Mouse (Mus musculus) yolk sac, embryonic 10.5 days (tissue): ENCODE data around the gene Elfn2.

Experiments used
- DNase-seq: peaks from one replicate; pipeline ENCODE4 v3.0.0-alpha.2; 2017; ENCODE audit warnings: low spot score

Elfn2 gene

DNA sequence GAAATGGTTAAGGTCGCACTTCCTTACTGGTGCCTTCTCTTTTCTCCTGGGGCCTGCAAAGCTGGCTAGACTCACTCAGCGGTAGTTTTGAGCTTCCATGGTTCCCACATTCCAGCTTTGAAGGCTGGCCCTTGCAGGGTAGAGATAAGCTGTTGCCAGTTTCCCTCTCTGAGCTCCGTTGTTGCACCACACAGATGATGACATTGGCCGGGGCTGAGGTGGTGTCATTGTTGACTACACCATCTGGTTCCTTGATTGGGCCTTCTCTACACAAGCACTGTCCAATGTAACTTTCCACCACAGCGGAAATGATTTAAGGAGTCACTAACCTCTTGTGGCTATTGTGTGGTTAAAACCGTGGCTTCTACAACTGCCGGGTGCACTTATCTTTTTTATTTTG lies 2.0 kb upstream of the Elfn2 start:
- DNase-seq: no peak

DNA sequence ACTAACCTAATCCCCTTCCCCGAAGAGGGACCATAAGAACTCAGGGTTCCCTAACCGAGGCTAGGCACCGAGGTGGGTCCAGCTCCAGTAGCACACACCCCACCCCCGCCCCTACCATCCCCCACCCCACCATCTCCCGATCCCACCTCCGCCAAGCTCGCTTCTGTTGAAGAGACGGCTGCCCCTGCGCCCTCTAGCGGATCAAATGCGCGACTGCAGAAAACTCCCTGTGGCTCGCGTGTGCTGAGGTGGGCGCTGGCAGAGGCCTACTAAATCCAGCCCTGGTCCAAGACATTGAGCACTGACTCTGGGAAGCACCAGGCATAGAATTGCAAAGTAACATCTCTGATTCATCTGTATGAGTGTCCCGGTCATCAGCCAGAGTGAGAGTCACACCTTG lies 1.5 kb upstream of the Elfn2 start:
- peak; percentile 28 for DNase-seq

DNA sequence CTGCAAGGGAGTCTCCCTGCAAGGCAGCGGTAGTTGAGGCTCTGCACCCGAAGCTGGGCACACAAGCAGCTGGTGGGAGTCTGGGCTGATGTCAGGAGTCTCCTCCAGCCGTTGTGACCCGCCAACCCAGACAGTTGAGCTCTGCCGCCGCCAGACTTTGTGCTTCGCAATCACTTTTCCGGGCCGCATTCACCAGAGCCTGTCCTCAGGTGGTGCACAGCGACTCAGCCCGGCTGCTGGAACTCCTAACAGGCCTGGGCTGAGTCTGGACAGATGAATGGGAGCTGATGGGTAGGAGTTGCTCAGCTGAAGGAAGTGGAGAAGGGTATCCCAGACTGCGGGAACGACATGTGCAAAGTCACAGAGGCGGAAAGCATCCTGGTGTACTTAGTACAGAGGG lies 845 bp upstream of the Elfn2 start:
- DNase-seq: no peak

DNA sequence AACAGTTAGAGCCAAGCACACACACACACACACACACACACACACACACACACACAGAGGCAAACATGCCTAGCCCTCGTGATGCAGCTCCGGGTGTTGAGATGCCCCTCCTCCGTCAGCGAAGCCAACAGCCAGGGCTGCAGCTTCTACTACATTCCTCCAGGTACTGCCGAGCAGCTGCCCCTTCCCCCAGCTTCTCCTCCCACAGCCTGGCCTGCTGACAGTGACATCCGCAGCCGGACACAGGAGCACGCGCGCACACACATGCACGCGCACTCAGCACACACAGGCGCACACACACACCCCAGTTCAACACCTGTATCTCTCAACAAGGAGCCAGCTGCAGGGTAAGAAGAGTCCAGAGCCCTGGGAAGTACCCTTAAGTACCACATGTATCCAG lies 1.6 kb downstream of the Elfn2 start:
- DNase-seq: no peak

DNA sequence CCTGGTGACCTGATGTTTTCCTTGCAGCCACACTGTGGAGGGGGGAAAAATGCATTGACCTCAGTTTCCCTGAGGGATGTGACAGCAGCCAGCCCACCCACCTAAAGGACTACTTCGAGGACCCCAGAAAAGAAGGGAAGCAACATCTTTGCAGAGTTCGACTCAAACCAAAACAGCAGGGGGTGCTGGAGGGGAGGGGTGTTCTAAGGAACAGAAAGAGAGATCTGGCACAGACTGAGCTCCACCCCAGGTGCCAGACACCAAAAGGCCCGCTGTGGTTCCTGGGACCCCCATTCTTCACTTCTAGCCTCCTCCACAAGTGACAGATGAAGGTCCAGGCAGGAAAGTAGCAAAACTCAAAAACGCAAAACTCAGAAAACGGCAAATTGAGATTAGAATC lies 2.7 kb downstream of the Elfn2 start:
- no peak for DNase-seq

DNA sequence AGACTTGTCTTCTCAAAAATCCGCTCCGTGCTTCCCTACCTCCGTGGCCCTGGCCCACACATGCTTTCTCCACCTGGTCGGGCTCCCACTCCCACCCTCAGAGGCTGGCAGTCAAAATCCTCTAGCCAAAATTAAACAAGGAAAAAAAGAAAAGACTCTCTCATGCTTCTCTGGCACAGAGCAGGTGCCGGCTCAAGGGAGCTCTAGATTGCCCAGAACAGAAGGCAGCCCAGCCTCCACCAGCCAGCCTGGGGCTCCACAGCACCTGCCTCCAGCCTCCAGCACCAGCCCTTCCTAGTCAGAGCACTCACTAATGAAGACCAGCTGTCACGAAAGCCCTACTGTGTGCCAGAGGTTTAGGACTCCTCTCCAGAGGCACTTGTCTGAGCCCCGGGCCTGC lies 4.8 kb downstream of the Elfn2 start:
- DNase-seq: no peak

DNA sequence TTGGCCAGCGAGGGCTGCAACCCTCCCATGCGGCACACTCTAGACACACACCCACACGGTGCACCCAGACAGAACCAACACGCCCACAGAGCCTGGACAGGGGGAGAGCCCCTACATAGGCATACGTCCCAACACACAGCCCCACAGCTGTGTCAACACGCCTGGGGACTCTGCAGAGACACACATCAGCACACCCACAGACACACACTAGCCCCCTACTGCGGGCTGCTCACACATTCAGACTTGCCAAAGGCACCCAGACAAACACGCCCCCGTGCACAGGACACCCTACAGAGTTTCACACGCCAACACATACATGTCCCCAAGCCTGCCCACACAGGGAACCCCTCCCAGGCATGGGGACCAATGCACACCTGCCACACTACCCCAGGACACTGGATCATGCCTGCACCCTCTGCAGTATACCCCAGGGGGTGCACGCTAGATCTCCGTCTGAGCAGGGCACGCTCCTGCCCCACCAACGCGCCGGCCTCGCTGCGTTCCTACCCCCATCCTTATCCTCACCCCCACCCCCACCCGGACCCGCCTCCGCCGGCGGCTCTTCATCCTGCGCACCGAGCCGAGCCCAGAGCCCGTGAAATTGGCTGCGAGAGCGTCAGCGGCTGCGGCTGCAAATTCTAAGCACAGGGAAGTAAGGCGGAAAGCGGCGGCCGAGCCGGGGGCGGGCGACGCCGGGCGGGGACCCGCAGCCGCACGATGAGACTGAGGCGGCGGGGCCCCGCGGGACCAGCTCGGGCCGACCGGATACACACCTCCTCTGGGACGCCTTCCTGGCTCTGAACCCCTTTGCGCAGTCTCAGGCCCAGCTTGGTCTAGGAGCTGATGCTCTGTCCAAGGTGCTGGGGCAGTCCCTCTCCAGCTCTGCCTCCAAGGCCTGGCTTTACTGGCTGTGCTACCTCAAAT lies 6.0 kb downstream of the Elfn2 start:
- peak; percentile 23 for DNase-seq

DNA sequence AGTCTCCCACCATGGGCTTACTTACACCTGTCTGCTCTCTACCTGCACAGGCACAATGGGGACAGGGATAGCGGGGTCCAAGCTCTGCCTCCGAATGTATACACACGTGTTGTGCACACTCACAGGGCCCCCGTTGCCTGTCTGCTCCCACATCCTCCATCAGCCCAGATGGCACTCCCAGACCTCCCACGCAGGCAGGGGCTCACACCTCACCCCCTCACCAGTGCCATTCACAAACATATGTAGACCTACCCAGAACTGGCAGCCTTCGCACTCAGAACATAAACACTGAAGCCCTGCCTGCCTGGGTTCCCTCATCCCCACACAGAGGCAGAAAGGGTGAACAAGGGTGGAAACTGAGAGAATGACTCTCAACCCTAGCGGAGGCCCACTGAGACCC lies 6.6 kb downstream of the Elfn2 start:
- no peak for DNase-seq

DNA sequence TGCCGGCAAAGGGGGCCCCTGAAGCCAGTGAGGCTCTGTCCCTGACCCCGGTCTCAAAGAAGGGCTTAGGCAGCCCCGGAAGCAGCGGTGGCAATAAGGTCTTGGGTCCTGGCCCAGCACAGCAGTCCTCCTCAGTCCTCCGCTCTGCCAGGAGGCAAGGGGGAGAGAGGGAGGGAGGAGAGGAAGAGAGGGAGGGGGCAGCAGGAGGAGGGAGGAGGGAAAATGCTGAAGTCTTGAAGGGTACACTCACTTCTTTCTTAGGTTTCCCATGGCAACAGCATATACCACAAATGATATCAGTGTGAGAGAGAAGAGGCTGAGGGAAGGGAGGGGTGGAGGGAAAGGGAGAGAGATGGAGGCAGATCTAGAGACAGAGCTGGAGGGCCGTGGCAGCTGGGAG lies 7.9 kb downstream of the Elfn2 start:
- DNase-seq: no peak

DNA sequence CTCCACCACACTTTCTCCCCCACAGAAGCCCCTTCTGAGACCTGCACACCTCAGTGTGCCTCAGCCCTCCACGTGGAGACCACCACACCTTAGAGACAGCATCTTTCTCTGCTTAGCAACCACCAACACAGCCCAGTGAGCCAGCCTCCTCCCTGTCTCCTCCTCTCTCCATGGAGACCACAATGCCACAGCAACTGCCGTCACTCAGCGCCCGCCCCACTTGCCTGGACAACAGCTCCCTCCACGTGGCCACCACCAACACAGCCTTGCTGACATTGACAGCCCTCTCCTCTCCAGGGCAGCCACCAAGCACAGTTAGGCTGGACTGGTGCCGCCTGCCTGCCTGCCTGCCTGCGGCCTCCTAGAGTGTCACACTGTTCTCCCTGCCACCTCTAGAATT lies 8.8 kb downstream of the Elfn2 start:
- no peak for DNase-seq

DNA sequence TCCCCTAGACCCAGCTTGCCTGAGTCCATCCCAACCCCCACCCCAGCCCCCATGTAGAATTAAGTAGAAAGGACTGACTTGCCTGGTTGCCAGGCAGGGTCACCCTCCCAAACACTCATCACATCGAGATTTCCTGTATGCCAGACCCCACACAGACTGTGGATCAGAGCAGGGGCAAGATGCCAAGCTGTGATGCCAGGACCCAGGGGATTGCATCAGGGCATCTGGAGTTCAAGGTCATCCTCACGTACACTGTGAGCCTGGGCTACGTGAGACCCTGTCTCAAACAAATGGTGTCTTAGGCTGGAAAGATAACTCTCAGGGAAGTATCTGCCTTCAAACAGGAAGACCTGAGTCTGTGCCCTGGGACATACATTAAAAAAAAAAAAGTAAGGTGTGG lies 11.9 kb downstream of the Elfn2 start:
- DNase-seq: no peak

DNA sequence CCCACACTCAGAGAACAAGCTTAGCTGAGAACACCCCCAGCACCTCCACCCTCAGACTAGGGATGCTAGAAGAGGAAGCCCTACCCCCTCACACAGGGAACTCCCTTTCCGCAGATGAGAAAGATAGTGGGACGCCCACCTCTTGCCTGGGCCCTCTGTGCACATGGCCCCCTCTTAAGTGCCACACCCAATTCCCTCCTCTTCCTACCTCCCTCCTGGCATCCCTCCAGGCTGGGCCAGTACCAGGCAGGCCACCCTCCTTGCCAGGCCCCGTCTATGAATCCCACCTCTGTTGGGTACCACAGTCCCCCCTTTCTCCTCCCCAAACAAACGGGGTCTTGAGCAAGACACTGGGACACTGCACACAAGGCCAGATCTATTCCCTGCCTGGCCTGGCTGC lies 13.7 kb downstream of the Elfn2 start:
- no peak for DNase-seq

DNA sequence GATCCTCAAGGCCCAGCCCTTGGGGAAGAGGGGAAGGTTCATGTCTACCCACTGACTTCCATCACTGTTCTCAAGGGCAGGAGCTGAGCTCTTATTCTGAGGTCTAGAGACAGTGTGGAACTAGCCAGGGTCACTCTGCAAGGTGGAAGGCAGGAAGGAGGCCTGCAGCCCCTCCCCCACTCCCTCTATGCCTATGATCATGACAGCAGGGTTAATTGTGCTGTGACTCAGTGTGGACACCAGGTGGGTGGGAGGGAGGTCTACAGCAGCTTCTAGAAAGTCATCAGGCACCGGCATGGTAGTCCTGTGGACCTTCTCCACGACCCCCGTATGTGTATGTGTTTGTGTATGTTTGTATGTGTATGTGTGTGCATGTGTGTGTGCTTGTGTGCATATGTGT lies 14.6 kb downstream of the Elfn2 start:
- DNase-seq: no peak

DNA sequence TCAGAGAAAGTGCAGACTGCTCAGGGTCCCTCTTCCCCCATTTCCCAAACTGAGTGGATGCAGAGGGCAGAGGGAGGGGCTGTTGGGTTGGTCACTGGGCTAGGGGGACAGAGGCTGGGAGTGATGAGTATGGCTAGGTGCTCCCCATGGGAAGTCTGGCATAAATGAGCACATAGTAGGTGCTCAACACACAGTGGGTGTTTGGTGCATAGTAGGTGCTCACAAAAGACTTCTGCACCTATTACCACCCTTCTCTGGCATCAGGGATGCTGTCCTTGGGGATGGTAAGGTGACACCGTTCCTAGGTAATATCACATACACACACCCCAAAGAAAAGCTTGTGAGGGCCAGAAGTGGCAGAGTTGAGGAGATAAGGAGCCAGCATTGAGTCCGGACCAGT lies 18.2 kb downstream of the Elfn2 start:
- no peak for DNase-seq

DNA sequence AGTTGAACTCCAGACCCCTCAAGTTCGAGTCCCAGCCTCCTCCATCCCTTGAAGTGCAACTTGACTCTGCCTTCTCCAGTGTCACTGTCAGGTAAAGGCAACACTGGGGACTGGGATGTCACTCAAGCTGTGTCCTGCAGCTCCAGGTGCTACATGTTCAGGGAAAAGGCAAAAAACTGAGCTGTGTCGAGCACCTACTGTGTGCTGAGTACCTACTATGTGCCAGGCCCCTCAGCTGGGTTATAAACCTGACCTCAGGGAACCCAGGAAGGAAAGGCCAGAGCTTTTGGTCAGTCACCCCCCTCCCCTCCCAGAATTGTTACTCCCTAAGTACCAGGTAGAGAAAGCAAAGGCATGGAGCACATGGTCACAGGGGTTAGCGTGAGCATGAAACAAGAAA lies 19.1 kb downstream of the Elfn2 start:
- no peak for DNase-seq

DNA sequence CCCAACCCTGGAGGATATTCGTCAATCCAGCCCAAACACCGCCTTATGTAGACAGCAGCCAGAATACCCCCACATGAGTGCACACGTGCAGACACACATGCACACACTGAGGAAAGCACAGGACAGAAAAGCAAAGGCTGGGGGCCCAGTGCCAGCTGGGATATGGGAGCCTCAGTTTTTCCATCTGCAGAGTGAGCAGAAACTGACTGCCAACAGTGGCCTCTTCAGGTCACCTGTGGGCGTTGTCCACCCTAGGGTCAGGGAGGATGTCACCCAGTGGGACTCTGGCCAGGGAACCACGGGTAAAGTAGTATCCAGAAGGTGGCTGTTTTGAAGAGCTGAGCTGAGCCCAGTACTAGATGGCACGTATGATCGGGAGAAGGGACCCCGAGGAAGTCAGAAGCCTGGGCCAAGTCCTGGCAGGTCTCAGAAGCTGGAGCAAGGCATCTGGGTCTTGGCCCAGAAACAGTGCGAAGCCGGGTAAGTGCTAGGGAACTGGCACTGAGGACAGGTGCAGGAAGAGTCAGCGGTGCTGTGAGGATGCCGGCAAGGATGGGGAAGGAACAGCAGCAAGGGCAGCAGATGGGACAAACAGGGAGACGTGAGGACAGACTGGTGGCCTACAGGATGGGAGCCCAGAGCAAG lies 20.0 kb downstream of the Elfn2 start:
- no peak for DNase-seq

DNA sequence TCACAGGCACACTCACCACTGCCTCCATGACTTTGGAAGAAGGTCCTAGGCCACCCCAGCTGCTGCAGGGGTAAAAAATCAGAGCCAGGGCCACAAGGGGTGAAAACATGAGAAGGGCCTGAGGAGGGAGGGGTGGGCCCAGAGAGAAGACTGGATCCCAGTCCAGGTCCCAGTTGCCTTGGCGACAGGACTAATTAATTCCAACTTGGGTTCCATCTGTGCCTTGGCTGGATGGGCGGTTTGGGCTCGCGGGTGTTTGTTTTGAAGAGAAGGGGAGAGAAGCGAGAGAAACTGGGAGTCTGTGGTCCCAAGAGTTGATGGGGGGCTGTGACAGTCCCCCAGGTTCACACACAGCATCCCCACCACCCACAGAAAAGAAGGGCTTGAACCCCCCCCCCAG lies 20.5 kb downstream of the Elfn2 start:
- no peak for DNase-seq

DNA sequence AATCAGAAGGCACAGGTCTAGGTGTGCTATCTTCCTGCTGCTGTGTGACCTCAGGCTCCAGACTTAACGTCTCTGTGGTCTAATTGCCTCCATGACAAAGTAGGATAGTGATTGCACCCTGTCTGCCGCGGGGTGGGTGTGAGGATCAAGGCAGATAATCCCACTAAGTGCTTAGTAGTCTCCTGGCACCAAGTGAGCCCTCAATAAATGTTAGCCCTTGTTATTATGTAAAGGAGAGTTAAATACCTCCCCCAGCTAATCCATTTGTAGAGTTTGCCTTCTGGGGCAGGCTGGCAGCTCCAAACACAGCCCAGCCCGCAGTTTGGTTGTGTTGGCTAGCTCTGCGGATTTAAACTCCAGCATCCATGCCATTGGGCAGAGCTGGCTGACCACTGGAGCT lies 22.8 kb downstream of the Elfn2 start:
- DNase-seq: no peak

DNA sequence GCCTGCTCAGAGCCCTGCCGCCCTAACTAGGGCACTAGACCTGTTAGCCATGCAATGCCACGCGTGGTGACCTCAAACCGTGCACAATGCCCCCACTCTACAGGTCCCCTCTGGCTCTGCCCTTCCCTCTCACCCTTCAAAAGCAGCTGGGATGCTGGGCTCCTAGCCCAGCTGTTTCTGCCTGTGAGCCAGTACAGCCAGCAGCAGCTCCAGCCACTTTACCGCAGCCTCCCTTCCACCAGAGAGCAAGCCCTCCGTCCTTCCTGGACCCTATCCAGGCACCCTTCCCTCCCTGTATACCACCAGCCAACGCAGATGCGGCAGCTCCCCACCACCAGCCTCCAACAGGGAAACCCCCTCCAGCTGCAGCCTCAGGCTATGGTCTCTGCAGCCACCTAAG lies 26.1 kb downstream of the Elfn2 start:
- DNase-seq: no peak

DNA sequence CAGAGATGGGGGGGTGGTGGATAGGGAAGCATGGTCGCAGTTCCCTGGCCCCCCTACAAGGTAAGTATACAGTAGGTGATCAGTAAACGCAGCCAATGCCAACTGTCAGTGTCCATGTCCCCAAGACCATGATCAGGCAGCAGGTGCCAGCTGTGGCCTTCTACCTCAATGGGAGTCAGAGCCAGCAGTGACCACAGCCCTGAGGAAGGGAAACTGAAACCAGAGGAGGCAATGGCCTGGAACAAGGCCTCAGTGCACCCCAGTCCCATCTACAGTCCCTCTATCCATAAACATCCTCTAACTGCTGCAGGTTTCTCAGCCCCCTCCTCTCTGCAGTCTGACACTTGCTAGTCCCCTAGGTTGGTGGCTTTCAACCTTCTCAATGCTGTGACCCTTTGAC lies 27.9 kb downstream of the Elfn2 start:
- no peak for DNase-seq

DNA sequence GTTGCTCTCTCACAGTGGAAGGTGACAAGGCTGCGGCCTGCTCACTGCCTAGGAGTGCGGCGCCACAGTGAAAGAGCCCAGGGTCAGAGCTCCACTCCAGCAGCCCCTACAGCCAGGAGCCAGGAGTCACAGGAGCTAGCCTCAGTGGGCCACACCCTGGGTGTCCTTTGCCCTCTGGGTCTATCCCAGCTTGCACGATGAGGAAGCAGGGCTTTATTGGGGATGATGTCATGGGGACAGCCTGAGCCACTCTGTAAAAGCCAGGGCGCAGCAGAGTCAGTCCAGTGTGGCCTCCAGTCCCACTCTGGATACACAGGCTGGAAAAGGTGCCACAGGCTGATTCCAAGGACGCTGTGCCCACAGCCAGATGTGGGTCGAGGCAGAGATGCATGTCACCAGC lies 31.7 kb downstream of the Elfn2 start:
- DNase-seq: no peak

DNA sequence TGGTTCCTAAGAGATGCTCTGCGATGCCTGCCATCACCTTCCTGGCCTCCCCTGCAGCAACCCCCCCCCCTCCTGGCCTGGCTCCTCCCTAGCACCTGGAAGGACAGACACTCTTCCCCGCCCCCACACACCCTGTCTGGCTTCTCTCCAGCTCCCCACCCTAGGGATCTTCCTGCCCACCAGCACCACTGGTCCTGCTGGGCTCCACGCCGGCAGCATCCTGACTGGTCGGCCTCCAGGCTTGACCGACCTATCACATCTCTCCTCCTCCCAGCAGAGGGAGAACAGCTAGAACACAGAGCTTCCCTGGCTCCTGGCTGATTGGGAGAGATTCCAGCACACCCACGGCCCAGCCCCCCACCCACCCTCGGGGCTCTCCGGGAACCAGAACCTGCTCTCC lies 34.5 kb downstream of the Elfn2 start:
- DNase-seq: peak; percentile 3

DNA sequence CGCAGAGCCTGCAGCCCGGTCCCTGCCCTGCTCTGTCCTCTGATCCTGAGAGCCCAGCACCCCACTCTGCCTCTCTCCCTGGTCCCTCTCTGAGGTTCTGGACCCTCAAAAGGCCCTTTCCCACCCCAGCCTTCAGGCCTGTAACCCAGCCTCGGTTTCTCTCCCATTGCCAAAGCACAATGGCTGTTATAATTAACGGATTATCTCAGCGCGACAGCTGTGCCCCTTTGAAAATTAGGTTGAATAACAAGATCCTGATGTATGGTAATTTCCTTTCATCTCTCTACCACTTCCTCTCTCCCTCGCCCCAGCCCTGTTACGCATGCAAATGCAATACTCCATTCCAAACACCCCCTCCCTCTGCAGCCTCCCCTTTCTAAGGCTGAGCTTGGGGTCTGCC lies 35.1 kb downstream of the Elfn2 start:
- no peak for DNase-seq

DNA sequence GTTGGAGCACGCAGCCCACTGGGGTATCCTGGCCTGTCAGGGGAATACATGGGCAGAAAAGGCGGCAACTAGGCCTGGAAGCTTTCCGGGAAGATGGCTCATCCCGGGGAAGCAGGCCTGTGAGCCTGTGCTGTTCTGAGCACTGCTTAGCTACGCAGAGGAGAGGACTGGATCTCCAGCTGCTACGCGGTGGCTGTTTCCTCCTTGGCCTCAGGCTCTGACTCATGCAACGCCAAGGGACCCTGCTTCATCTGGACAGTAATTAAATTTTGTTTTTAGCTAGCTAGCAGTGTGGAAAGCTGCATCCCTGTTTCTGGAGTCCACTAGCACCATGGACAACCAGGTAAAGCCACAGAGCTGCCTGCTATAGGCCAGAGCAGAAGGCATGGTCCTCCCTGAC lies 36.8 kb downstream of the Elfn2 start:
- no peak for DNase-seq
